Mouse (Mus musculus): ENCODE measurements around the gene Ftcd. TPM values are rescaled to one million over a fixed set of nuclear protein-coding genes. Genes with fewer than 3 reads are reported as not detected.
A peak's percentile ranks its signal among the peaks of the same experiment; 100 is the strongest.

Gene Ftcd
- polyA plus RNA-seq, 1 experiment from 2014 or later = 0.64 TPM

GRCm38 (mm10) chr10:76622928-76623680 is 47.7 kb downstream of the Ftcd start, which contains the start of gene Col6a2:
TSS of gene Col6a2 (minus strand) at chr10:76623630.
- Histone ChIP-seq H3K9me3 (no peaks in the 10 kb centered on the region), H3K27ac (peak within 1 kb of the TSS; percentile 79), H3K4me1 (replicated peaks) (peaks cover 14% of the 10 kb centered on the region), H3K4me3 (replicated peaks) (peak within 1 kb of the TSS; percentile 48), H3K27me3 (replicated peaks) (no peaks in the 10 kb centered on the region), H3K4me2 (replicated peaks) (peak within 1 kb of the TSS; percentile 48), H3K9ac (peak within 1 kb of the TSS; percentile 73), H3K36me3 (no peaks in the 10 kb centered on the region)
- peak; percentile 95 for ATAC-seq
- WGBS = 2% methylated on average over 28 of the region's 31 CpGs

- Histone ChIP-seq H3K4me3 (replicated peaks) (no peak overlapping the region), H3K9me3 (no peaks in the 10 kb centered on the region), H3K9ac (no peak overlapping the region), H3K4me1 (replicated peaks) (peaks cover 14% of the 10 kb centered on the region), H3K36me3 (no peaks in the 10 kb centered on the region), H3K27me3 (replicated peaks) (no peaks in the 10 kb centered on the region), H3K4me2 (replicated peaks) (peak overlapping the region; percentile 48), H3K27ac (peak overlapping the region; percentile 72)
- 13% methylated on average over 7 of the region's 7 CpGs for WGBS
- ATAC-seq = no peak
Measured at GRCm38 (mm10) chr10:76623734-76624133, 48.3 kb downstream of the Ftcd start.

- Histone ChIP-seq H3K4me3 (replicated peaks) (no peak overlapping the region), H3K4me2 (replicated peaks) (no peak overlapping the region), H3K4me1 (replicated peaks) (peaks cover 14% of the 10 kb centered on the region), H3K27me3 (replicated peaks) (no peaks in the 10 kb centered on the region), H3K36me3 (no peaks in the 10 kb centered on the region), H3K9me3 (no peaks in the 10 kb centered on the region), H3K27ac (peak overlapping the region; percentile 72; the same call in 1 of the 2 replicates), H3K9ac (no peak overlapping the region)
- 62% methylated on average over 7 of the region's 7 CpGs for WGBS
- no peak for ATAC-seq
Measured at GRCm38 (mm10) chr10:76624903-76625302, 49.5 kb downstream of the Ftcd start.

GRCm38 (mm10) chr10:76627714-76628113 is 52.3 kb downstream of the Ftcd start:
- 49% methylated on average over 5 of the region's 5 CpGs for WGBS
- Histone ChIP-seq H3K9me3 (no peaks in the 10 kb centered on the region), H3K4me2 (replicated peaks) (no peak overlapping the region), H3K9ac (no peak overlapping the region), H3K27me3 (replicated peaks) (no peaks in the 10 kb centered on the region), H3K27ac (peak overlapping the region; percentile 66), H3K4me3 (replicated peaks) (no peak overlapping the region), H3K4me1 (replicated peaks) (peaks cover 14% of the 10 kb centered on the region), H3K36me3 (no peaks in the 10 kb centered on the region)
- no peak for ATAC-seq

- Histone ChIP-seq H3K9me3 (no peaks in the 10 kb centered on the region), H3K36me3 (no peaks in the 10 kb centered on the region), H3K27me3 (replicated peaks) (no peaks in the 10 kb centered on the region), H3K4me3 (replicated peaks) (no peak overlapping the region), H3K4me2 (replicated peaks) (no peak overlapping the region), H3K4me1 (replicated peaks) (peaks cover 10% of the 10 kb centered on the region), H3K27ac (no peak overlapping the region), H3K9ac (no peak overlapping the region)
- ATAC-seq = no peak
- WGBS = 100% methylated on average over 1 of the region's 1 CpGs
Measured at GRCm38 (mm10) chr10:76630657-76631056, 55.2 kb downstream of the Ftcd start.

GRCm38 (mm10) chr10:76632630-76633029 is 57.2 kb downstream of the Ftcd start:
- no peaks in the 10 kb centered on the region for H3K27me3 ChIP-seq (replicated peaks)
- no peak for ATAC-seq
- H3K9me3 ChIP-seq = no peaks in the 10 kb centered on the region
- peaks cover 13% of the 10 kb centered on the region for H3K4me1 ChIP-seq (replicated peaks)
- H3K4me2 ChIP-seq (replicated peaks) = no peak overlapping the region
- 0 out of 2 replicates have a peak overlapping the region, but pooled peaks have one; percentile 6 for H3K27ac ChIP-seq
- H3K9ac ChIP-seq = no peak overlapping the region
- H3K4me3 ChIP-seq (replicated peaks) = no peak overlapping the region
- 77% methylated on average over 8 of the region's 8 CpGs for WGBS
- H3K36me3 ChIP-seq = no peaks in the 10 kb centered on the region

DNA sequence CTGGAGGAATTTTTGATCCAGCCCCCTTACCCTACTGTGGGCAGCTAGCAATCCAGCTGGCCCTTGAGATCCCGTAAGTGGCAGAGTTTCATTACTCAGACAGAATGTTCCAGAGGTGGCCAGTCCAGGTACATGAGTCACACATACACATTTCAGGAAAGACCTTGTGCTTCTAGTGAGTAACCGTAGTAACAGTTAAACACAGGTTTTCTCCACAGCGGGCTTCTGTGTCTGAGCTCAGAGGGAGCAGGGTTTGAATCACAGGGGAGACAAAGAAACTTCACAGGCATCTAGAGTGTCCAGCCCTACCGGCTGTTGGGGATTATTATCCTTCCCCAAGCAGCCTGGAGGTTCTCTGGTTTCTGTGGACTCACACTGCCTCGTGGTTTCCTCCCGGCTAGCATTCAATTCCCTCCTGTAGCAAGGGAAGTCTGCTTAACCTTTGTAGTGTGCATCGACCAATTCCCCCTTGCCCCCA is 58.7 kb downstream of the Ftcd start:
- no peaks in the 10 kb centered on the region for H3K9me3 ChIP-seq
- ATAC-seq = 0 out of 2 replicates have a peak, but pooled peaks have one; percentile 21
- no peaks in the 10 kb centered on the region for H3K27me3 ChIP-seq (replicated peaks)
- no peaks in the 10 kb centered on the region for H3K36me3 ChIP-seq
- H3K4me2 ChIP-seq (replicated peaks) = no peak overlapping the region
- H3K27ac ChIP-seq = peak overlapping the region; percentile 28
- H3K4me3 ChIP-seq (replicated peaks) = no peak overlapping the region
- H3K9ac ChIP-seq = no peak overlapping the region
- WGBS = 43% methylated on average over 7 of the region's 7 CpGs
- H3K4me1 ChIP-seq (replicated peaks) = peaks cover 13% of the 10 kb centered on the region

DNA sequence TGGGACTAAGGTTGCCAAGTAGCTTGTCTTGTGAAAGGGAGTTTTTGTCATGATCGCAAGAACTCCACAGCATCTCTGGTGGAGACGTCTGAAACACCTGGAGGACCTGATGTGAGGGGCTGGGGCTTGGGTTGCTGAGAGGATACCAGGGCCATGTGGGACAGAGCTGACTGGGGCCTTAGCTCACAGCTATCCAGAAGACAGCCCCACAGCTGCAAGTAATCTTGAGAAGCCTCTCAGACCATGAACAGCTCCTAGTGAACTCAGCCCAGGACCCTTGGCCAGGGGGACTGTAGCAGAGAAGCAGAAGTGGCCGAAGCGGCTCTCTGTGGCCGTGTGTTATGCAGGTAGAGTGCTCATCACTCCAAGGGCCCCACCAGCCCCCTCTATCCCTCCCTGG is 59.1 kb downstream of the Ftcd start:
- 63% methylated on average over 5 of the region's 5 CpGs for WGBS
- Histone ChIP-seq H3K27me3 (replicated peaks) (no peaks in the 10 kb centered on the region), H3K36me3 (no peaks in the 10 kb centered on the region), H3K9ac (no peak overlapping the region), H3K4me3 (replicated peaks) (no peak overlapping the region), H3K4me2 (replicated peaks) (no peak overlapping the region), H3K9me3 (no peaks in the 10 kb centered on the region), H3K27ac (peak overlapping the region; percentile 28), H3K4me1 (replicated peaks) (peaks cover 13% of the 10 kb centered on the region)
- ATAC-seq = no peak

GRCm38 (mm10) chr10:76636026-76636425 is 60.6 kb downstream of the Ftcd start:
- Histone ChIP-seq H3K4me3 (replicated peaks) (no peak overlapping the region), H3K27me3 (replicated peaks) (no peaks in the 10 kb centered on the region), H3K36me3 (no peaks in the 10 kb centered on the region), H3K4me1 (replicated peaks) (peaks cover 13% of the 10 kb centered on the region), H3K9me3 (no peaks in the 10 kb centered on the region), H3K27ac (peak overlapping the region; percentile 45; the same call in 1 of the 2 replicates), H3K4me2 (replicated peaks) (no peak overlapping the region), H3K9ac (no peak overlapping the region)
- 40% methylated on average over 3 of the region's 3 CpGs for WGBS
- peak; percentile 68 for ATAC-seq

GRCm38 (mm10) chr10:76636601-76637000 is 61.2 kb downstream of the Ftcd start:
- H3K9me3 ChIP-seq = no peaks in the 10 kb centered on the region
- H3K27ac ChIP-seq = peak overlapping the region; percentile 45; the same call in 1 of the 2 replicates
- H3K27me3 ChIP-seq (replicated peaks) = no peaks in the 10 kb centered on the region
- H3K4me3 ChIP-seq (replicated peaks) = no peak overlapping the region
- 84% methylated on average over 4 of the region's 4 CpGs for WGBS
- no peaks in the 10 kb centered on the region for H3K36me3 ChIP-seq
- H3K9ac ChIP-seq = no peak overlapping the region
- H3K4me2 ChIP-seq (replicated peaks) = no peak overlapping the region
- no peak for ATAC-seq
- peaks cover 13% of the 10 kb centered on the region for H3K4me1 ChIP-seq (replicated peaks)
